Mouse (Mus musculus) T-cell, adult 2 months (primary cell): ENCODE measurements around the gene Prr7.

Experiments used
- DNase-seq: peaks from one replicate; pipeline ENCODE4 v3.0.0; 2022; ENCODE audit warnings: low spot score

Prr7 gene

DNA sequence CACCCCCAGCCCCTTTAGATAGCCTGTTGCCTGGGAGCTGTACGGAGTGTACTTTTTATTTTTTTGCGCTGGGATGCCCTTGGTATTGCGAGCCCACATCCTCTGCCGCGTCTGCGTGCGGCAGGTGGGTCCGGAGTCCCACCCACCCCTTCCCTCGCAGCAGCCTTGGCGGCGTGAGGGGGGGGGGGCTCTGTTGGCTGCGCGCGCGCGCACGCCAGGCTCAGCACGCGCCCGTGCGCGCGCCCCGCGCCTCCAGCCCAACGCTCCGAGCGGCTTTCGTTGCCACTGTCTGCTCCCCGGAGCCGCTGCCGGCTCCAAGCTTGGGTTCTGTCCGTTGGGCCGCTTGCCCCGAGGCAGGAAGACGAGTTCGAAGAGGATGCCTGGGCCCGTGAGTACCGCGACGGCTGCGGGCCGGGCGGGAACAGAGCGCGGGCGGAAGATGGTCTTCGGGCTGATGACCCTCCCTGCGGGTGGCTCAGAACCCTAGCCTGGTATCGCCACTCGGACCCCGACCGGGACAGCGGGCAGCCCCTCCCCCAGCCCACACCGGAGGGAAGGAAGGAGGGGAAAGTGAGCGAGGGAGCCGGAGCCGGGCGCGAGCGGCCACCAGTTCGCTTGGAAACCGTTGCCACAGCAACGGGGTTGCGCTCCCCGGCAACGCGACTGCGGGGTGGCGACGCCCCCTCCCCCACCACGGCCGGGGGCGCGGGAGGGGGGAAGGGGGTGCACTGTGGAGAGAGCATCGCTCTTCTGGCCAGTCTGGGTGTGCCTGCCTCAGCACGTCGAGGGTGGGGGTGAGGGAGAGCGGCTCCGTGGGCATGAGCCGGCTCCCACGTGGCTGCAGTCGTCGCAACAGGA, at the start of gene Prr7:
Gene Prr7 (plus strand): TSS at position 241 of the 858 bp plus-strand sequence.
- DNase-seq = peak; percentile 61

DNA sequence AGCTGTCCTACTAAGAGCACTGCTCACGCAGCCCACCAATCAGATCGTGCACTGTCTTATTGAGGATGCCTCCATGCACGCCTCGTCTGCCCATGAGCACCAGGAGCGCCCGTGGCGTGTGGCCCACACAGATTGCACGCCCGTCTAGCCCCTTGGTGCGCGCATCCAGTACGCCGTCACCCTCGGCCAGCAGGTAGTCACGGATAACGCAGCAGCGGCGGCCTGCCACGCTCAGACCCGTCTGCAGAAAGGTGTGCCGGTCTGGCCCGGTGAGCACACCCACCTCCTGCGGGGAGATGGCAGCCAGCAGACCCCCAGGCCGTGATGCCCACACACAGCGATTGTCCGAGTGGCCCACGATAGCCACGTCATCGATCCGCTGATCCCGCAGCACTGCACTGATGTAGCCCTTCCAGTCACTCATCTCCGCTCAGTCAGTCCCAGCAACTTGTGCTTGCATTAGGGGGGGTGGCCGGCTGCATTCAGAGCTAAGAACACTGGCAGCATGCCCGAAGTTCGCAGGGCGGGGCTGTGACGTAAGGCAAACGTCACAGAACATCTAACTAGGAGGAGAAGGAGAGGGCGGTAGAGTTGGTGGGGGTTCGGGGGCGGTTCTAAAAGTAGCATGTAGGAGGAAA, 49.2 kb upstream of the Prr7 start, which contains the start of gene Pfn3:
Gene Pfn3 (minus strand): TSS at position 490 of the 638 bp plus-strand sequence.
- no peak for DNase-seq

DNA sequence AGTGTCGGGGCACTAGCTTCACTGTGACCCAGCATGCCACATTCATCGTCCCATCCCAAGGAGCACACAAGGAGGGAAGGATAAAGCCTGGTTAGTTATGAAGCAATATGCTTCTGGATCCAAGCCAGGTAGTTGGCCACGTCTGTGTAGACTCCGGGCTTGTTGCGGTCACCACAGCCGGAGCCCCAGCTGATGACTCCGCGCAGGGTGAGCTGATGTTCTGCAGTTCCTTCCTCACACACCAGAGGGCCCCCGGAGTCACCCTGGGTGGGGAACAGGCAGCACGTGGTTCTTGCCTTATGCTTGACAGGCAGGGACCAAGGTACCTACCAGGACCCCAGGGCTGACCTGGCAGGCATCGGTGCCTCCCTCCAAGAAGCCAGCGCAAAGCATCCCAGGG, 46.1 kb upstream of the Prr7 start:
- DNase-seq = peak; percentile 91

DNA sequence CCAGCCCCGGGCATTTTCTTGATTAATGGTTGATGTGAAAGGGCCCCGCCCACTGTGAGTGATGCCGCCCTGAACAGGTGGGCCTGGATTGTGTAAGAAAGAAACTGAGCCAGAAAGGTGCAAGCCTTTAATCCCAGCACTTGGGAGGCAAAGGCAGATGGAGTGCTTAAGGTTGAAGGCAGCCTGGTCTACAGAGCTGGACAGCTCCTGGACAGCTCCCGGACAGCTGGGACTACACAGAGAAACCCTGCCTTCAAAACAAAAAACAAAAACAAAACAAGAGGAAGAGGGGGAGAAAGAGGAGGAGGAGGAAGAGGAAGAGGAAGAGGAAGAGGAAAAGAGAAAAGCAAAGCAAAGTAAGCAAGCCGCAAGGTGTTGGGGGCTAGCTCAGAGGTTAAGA, 44.9 kb upstream of the Prr7 start:
- DNase-seq = no peak

DNA sequence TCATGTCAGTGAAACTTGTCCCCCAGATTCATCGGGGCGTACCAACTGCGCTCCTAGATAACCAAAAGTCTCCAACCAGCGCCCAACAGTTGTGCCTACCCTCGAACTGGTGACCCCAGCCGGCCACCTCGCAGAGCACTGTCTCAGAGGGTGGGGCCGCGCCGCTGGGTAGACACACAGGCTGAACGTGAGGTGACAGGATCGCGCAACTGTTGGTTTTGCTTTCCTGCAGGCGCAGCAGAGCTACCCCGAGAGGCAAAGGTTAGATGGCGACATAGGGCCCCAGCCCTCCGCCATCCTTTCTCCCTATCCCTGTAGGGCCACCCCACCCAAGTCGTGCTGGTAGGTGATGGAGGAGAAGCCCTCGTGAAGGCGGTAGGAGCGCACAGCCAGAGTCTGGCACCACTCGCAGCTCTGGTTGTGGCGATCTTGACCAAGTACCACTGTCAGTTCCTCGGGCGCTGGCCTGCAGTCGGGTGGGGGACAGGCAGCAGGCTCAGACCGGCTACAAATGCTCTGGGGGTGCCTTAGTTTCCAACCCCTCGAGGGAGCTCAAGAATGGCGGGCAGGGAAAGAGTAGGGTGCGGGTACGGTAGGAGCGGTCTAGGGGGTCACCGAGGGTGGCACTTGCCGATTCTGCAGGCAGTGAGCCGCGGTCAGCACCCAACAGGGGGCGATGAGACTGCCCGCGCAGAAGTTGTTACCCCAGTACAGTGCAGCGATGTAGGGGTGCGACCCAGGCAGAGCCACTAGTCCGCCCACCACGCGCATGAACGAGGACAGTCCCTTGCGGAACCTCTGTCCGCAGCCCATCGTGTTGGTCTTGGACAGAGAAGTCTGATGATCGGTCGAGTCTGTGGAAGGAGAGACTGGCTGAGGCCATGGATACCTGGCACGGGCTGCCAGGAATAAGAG, 43.8 kb upstream of the Prr7 start:
- DNase-seq = no peak

DNA sequence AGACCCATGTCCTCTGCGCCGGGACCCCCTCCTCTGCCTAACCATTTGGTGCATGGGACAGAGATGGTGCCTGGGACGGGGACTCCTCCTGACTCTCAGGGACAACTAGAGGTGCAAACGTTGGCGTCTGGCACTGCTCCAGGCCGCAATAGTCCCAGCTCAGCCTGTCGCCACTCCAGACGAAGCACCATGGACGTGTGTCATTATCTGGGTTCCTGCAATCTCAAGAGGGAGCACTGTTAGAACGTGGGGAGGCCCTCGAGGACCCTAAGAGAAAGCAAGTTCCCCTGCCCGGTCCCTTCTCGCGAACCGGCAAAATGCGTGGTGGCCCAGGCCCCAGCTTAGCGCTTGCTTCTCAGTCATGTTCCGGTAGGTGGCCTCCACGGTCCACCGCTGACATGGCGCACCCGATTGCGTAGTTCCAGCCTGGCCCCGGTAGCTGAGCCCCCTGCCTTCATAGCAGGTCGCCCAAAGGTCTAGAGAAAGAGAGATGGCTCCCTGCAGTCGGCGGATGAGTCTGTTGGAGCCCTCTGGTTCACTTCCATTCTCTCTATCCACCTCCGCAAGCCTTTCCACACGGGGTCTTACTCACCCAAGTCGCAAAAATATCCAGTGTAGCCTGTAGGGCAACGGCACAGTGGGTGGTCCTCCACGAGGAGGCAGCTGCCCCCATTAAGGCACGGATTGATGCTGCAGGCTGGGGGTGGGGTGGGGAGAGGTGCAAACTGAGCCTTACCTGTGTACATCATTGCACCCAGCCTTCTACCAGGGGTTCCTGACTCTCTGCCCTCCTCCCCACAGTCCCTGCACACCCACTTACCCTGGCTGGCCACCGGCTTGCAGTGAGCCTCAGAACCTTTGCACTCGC, 42.9 kb upstream of the Prr7 start:
- DNase-seq = peak; percentile 89

DNA sequence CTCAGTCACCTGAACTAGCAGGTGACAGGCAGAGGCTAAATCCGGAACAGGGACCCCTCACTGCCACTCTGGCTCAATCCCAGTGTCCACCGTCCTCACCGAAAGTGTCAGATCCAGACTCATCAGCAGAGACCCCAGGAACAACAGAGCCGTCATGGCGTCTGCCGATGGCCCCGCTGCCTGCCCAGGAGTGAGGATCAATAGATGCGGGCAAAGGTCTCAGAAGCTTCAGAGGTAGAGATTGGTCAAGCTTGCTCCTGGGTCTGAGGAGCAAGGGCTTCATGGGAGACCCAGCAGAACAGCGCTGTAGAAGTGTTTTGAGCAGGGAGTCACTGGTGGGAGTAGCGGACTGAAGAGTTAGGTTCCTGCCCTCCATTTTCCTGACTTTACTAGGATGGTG, 37.5 kb upstream of the Prr7 start, which contains the start of gene F12:
Gene F12 (minus strand): TSS at position 181 of the 400 bp plus-strand sequence.
- no peak for DNase-seq

DNA sequence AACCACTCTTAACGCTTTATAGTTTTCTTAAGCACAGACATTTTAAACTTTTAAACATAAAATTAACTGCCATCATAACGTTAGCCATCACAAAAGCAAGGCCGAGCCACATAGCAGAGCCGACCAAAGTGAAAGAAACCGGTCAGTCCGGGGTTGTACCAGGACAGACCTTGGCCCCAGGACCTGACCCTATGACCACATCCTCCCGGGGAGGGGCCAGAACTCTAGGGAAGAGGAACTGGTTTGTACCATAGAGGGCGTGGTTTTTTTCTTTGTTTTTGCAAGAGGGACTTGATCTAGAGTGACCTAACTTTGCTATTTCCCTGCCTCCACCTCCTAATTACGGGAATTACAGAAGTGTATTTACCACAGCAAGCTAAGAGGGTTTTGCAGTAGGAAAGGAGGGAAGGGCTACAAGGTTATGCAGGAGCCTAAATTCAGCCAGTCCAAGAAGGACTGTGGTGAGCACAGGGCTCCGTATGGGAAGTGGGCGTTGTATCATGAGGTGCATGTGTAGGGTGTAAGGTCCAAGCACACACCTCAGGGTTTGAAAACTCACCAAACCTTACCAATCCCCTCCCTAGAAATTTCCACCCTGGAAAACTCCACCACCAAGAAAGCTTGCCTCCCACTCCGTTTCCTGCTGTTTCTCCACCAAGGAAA, 34.7 kb upstream of the Prr7 start:
- no peak for DNase-seq

DNA sequence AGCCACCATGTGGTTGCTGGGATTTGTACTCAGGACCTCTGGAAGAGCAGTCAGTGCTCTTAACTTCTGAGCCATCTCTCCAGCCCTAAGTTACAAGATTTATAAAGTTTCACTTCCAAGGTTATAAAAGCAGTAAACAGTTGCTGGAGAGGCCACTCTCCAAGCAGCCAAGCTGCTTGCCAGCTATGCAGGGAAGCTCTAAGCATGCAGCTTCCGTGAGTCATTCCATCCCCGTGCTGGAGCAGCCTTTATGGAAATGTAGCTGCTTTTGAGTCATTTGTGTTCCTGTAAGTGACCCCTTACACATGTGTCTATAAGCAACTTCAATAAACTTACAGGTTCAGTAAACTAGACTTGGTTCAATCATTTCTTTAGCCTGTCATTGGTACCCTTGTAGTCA, 33.5 kb upstream of the Prr7 start:
- no peak for DNase-seq

DNA sequence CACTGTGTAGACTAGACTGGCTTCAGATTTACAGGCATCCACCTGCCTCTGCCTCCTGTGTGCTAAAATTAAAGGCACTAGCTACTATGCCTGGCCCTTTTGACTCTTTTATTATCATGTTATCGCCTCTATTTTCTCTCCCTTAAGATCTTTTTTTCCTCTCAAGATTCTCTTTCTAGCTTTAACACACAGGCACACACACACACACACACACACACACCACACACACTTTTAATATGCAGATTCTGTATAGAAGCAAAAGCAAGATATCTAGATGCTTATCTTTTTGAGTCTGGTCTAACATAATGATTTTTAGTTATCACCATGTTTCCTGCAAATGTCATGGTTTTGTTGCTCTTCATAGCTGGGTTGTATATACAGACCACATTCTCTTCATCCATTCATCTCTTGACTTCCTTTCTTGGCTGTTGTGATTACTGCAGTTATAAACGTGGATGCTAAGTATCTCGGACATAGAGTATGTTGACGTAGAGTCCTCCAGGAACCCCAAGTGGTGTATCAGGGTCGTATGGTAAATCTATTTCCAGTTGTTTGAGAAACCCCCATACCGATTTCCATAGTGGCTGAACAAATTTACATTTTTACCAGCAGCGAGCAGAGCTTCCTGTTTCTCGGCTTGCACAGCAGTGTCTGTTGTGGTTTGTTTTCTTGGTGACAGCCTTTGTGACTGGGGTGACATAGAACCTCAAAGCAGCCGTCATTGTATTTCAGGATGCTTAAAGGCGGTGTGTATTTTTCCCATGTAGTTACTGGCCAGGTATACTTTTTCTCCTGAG, 32.0 kb upstream of the Prr7 start:
- peak; percentile 85 for DNase-seq

DNA sequence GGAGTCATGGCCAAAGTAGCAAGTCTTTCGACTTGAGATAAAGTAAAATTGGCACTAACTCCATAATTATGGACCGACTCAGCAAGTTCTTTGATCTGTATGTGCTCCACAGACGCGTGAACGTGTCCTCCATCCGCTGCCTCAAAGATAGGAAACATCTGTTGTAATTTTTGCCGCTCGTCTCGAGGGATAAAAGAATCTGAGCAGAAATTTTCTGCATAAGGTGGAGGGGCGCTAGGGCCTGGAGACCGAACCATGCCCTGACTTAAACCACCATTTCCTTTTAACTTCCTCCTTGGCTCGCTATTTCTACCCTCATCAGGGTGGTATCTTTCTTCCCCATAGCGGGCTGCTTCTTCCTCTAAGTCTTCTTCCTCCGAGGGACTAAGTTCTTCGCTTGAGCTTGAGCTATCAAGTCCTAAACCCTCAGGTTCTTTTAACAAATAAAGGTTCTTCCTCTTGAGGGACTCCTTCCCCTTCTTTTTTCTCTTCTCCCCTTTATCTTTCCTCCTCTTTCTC, 26.9 kb upstream of the Prr7 start:
- peak; percentile 38 for DNase-seq

DNA sequence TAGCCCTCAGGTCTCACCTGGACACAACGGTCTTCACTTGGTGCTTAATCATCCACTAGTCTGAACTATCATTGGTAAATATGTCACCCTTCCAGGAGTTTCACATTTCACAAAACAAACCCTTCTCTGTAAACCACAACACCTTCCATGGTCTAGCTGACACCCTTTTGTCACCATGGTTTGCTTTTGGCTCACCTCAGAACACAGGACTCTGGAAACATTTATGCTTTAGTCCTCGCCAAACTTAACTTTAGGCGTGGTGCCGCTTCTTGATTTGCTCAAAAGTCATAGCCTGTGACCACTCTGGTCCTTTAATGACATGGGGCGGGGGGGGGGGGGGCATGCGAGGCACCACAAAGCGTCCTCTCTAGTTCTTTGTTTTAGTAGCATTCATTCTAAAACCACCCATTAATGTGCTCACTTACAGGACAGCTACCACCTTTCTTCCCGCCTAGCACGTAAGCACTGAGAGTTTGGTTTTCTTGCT, 20.2 kb upstream of the Prr7 start:
- no peak for DNase-seq

DNA sequence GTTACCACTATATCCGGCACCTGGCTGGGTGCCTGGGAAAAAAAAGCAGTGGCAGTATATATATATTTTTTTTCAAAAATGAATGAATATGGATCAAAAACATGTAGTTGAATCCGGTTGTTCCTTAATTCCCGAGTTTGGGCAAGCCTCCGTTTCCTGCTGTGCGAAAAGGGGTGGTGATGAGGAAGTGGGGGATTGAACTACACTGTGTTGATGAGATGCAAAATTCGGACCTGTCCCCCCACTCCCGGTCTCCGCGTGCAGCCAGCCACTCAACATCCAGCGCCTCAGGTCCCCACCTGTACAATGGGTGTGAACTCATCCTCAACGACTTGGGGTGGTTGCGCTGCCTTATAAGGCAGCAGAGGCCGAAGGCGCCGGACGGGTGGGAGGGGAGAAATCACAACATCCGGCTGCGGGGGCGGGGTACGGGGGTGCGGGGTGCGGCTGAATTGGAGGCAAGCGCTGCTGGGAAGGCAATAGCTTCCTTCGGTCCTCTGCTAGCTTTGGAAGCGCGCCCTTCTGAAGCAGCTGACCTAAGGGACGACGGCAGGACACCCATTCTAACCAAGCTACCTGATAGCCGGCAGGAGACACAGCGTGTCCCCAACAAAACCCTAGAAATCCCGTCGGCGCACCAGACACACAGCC, 19.7 kb upstream of the Prr7 start:
- peak; percentile 88 for DNase-seq

DNA sequence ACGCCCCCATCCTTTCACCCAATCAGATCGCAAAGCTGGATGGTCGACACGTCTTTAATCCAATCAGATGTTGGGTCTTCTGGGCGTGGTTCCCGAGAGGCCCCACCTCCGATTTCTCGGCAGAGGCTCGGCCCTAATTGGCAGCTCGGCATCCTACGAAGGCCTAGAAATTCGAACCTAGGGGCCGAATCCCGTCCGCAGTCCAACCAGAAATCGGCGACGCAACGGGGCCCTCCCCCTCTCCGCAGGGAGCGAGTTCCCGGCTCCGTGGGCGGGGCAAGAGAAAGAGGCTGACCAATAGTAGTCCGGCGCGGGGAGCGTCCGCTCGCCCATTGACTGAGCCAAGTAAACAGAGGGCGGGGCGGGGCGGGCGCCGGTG, 19.1 kb upstream of the Prr7 start, which contains the start of gene Grk6:
Gene Grk6 (plus strand): TSS at position 136 of the 379 bp plus-strand sequence.
- peak; percentile 100 for DNase-seq

DNA sequence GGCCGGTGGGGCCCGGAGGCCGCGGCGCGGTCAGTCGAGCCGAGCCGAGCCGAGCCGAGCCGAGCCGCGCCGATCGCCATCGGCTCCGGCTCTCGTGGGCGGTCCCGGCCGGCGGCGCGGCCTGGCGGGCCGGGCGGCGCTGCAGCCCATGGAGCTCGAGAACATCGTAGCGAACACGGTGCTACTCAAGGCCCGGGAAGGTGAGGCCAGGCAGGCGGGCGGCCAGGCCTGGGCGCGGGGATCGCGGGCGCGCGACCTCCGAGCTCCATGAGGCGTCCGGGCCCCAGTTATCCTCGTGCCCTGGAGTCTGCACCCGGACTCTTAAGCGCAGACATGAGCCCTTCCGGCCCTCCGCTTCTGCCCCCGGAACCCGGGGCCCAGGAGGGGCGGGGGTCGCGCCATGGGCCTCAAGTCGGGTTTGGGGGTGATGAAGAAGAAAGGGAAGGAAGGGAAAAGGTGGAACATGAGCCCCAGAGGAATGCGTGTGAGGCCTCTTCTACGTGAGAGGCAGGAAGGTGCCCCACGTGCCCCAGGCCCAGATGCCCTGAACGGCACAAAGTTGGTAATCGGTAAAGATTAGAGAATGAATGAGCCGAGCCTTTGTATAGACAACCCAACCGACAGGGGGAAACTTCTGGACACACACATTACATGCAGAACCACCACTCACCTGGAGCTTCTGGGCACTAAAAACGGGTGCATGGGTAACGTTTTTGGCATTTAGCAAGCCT, 18.5 kb upstream of the Prr7 start:
- peak; percentile 45 for DNase-seq

DNA sequence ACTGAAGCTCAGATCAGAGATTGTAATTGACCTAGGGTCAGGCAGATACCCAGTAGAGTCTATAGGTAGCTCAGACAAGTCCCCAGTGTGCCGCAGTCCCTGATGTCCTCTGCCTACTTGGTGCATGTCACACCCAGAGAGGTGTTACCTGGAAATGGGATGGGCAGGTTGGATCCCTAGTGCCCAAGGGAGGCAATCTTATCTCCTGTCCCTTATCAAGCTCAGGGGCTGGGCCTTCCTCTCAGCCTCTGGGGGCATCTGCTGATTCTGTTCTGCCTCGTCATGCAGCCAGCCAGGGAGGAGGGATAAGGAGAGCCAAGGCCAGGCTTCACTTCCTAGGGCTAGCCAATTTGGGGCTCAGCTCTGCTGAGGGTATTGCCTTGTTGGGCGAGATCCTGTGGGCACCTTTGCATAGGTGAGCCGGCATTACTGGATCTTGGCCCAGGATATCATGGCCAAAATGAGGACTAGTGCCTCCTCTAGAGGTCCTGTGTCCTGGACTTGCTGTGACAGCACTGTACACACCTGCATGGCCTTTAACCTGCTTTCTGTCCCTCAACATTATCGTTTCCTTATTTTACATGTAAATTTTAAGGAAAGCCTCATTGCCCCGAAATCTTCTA, 17.5 kb upstream of the Prr7 start:
- no peak for DNase-seq

DNA sequence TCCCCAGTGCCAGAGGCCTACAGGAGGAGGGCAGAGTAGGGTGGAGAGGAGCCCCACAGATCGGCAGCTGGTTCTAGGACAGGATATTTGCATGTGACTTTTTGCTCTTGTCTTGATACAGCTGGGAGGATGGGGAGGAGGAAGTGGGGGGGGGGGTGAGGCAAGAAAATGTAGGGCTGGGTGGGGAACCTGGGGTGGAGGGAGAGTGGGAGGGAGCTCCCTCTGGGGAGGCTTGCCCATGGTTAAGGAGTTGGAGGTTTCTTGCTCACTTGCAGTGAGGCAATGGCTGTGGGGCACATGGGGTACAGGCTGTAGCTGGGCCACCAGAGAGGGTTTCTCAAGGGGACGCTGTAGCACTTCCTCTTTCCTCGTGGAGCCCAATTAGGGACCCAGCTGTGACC, 16.5 kb upstream of the Prr7 start:
- peak; percentile 62 for DNase-seq

DNA sequence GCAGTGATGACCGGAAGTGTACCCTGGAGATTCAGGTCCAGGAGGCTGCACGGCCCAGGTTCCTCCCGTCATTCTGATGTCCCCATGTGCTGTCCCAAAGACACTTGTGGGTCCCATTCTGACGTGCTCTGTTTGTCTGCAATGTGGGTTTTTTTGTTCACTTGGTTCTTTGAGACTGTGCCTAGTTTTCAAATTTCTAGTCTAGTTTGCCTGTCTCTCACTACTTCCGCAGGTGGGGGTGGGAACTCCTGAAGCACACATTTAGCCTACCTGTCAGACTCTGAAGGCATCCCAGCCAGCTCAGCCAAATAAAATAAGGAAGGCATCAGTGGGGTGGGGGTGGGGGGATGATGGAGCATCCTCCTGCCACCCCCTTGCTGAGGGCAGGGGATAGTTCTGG, 15.9 kb upstream of the Prr7 start:
- no peak for DNase-seq
